In genomic region chr1:42851810-42852209, GRCm38 (mm10) we compare ENCODE assay signal across 8 mouse cellular contexts. TPM values are rescaled to one million over a fixed set of nuclear protein-coding genes. Genes with fewer than 3 reads are reported as not detected.
A peak's percentile ranks its signal among the peaks of the same experiment; 100 is the strongest.
DNase-seq lines count a peak whose midpoint lies in the region; ATAC-seq and TF ChIP-seq lines count a peak whose summit lies in the region.

No protein-coding gene starts in this region.

- ATAC-seq in intestine, embryonic 16.5 days, result no peak
- ATAC-seq in neural tube, embryonic 14.5 days (ENCODE audit: low read depth), result no peak
- ATAC-seq in monocyte, adult 5-6 weeks (replicated peaks; ENCODE audit: insufficient number of reproducible peaks, low FRiP score, low TSS enrichment, poor library complexity, severe bottlenecking), result no peak

- no peak for DNase-seq in gastrocnemius, adult 2 months
- no peak for DNase-seq in gastrocnemius, postnatal 4 days (ENCODE audit: low spot score in 2 of 2)
- DNase-seq in embryo, embryonic 11 days, result peak; percentile 17
- no peak for DNase-seq in urinary bladder, postnatal 10 days (ENCODE audit: low spot score)

- peak overlapping the region; percentile 95 for H3K9ac ChIP-seq in intestine, embryonic 16.5 days (ENCODE audit: low read depth, low read length)
- 0 out of 2 replicates have a peak overlapping the region, but pooled peaks have one; percentile 80 for H3K9ac ChIP-seq in neural tube, embryonic 14.5 days (replicated peaks; ENCODE audit: low read depth, low read length)

- 2% methylated on average over 16 of the region's 16 CpGs for WGBS in intestine, embryonic 16.5 days
- 5% methylated on average over 16 of the region's 16 CpGs for WGBS in neural tube, embryonic 14.5 days

- no peak for TF ChIP-seq CTCF in gastrocnemius, adult 2 months (IDR thresholded peaks at IDR 0.05)
- TF ChIP-seq CTCF in C2C12 (IDR thresholded peaks at IDR 0.05; ENCODE audit: control insufficient read depth, insufficient read depth, insufficient read length), result no peak

- intact Hi-C loops in gastrocnemius, adult 2 months (cut with DNase I), result no loop called here

- H3K9me3 ChIP-seq in intestine, embryonic 16.5 days (ENCODE audit: control insufficient read depth, low read length), result no peaks in the 10 kb centered on the region
- no peaks in the 10 kb centered on the region for H3K9me3 ChIP-seq in neural tube, embryonic 14.5 days (ENCODE audit: control insufficient read depth, low read length)

- H3K4me1 ChIP-seq in intestine, embryonic 16.5 days (ENCODE audit: control insufficient read depth, insufficient read depth, low read length), result no peaks in the 10 kb centered on the region; the same call in 1 of the 2 replicates
- H3K4me1 ChIP-seq in neural tube, embryonic 14.5 days (ENCODE audit: control insufficient read depth, insufficient read depth, low read length), result peaks cover 3% of the 10 kb centered on the region; the same call in 1 of the 2 replicates

- peak overlapping the region; percentile 96 for H3K4me3 ChIP-seq in gastrocnemius, adult 2 months
- peak overlapping the region; percentile 91 for H3K4me3 ChIP-seq in C2C12 (ENCODE audit: insufficient read depth, poor library complexity, severe bottlenecking)
- H3K4me3 ChIP-seq in intestine, embryonic 16.5 days (ENCODE audit: low read length), result peak overlapping the region; percentile 96
- peak overlapping the region; percentile 92 for H3K4me3 ChIP-seq in neural tube, embryonic 14.5 days (ENCODE audit: low read depth, low read length)

- H3K79me3 ChIP-seq in C2C12 (ENCODE audit: low read depth), result peaks cover 42% of the 10 kb centered on the region

- H3ac ChIP-seq in C2C12 (ENCODE audit: control insufficient read depth, insufficient read length, low read depth), result peak overlapping the region; percentile 94

- no peaks in the 10 kb centered on the region for H3K36me3 ChIP-seq in C2C12 (ENCODE audit: control insufficient read depth, insufficient read depth)
- no peaks in the 10 kb centered on the region for H3K36me3 ChIP-seq in intestine, embryonic 16.5 days (ENCODE audit: control insufficient read depth, insufficient read depth, low read length)
- no peaks in the 10 kb centered on the region for H3K36me3 ChIP-seq in neural tube, embryonic 14.5 days (ENCODE audit: control insufficient read depth, insufficient read depth, low read length)

- peak overlapping the region; percentile 83 for H3K4me2 ChIP-seq in intestine, embryonic 16.5 days (ENCODE audit: low read depth, low read length)
- H3K4me2 ChIP-seq in neural tube, embryonic 14.5 days (ENCODE audit: low read depth, low read length), result peak overlapping the region; percentile 62

- no peaks in the 10 kb centered on the region for H3K27me3 ChIP-seq in C2C12 (ENCODE audit: control insufficient read depth, insufficient read depth, insufficient read length)
- H3K27me3 ChIP-seq in intestine, embryonic 16.5 days (replicated peaks; ENCODE audit: control insufficient read depth, insufficient read depth, low read length), result no peaks in the 10 kb centered on the region
- no peaks in the 10 kb centered on the region for H3K27me3 ChIP-seq in neural tube, embryonic 14.5 days (ENCODE audit: control insufficient read depth, insufficient read depth, low read length)

- H3K79me2 ChIP-seq in C2C12 (ENCODE audit: control insufficient read depth, insufficient read depth), result peaks cover 60% of the 10 kb centered on the region

- H3K27ac ChIP-seq in gastrocnemius, adult 2 months, result no peak overlapping the region
- no peak overlapping the region for H3K27ac ChIP-seq in intestine, embryonic 16.5 days (ENCODE audit: low read length)
- no peak overlapping the region for H3K27ac ChIP-seq in neural tube, embryonic 14.5 days (ENCODE audit: low read depth, low read length)

TF ChIP-seq in C2C12, 6 proteins besides CTCF, POLR2A, EP300 and RAD21:
- TF ChIP-seq MYOG (IDR thresholded peaks at IDR 0.05; ENCODE audit: control insufficient read depth, extremely low read depth, insufficient read length) (no peak), MYOD1 (IDR thresholded peaks at IDR 0.05; ENCODE audit: control insufficient read depth, insufficient read length, low read depth) (no peak), MAX (IDR thresholded peaks at IDR 0.05) (no peak), CEBPB (IDR thresholded peaks at IDR 0.05; ENCODE audit: low read depth) (no peak), USF1 (IDR thresholded peaks at IDR 0.05; ENCODE audit: low read depth) (no peak)

RNA-seq across cellular contexts. Expression of gene Mrps9, which starts 0.8 kb away (rescaled TPM):
- total RNA-seq in gastrocnemius, adult 2 months (2021), result 10 to 100 TPM; 43.6 to 59.1 TPM
- 10 to 100 TPM; 42.2 to 47.2 TPM for total RNA-seq in gastrocnemius, postnatal 4 days (2021)
- polyA plus RNA-seq in C2C12 (2012; fragmentation: generic; extraction: Trizol), result 35.5 TPM
- 61.6 and 65.6 TPM in 2 replicates for polyA plus RNA-seq in intestine, embryonic 16.5 days (2015; fragmentation: Nextera tagmentation; extraction: Ambion mirVana)
- 35.8 and 41.4 TPM in 2 replicates for polyA plus RNA-seq in neural tube, embryonic 14.5 days (2014; fragmentation: Nextera tagmentation; extraction: Ambion mirVana)
- 46.3 to 66.8 TPM (median 50.0 TPM) in 3 replicates for total RNA-seq in monocyte, adult 5-6 weeks (2017)
